Mouse (Mus musculus) embryo, embryonic 11 days (tissue): ENCODE measurements around the gene Tmco1.

Experiments used
- DNase-seq: peaks from one replicate; pipeline ENCODE4 v3.0.0-alpha.2; 2015

Tmco1 gene

DNA sequence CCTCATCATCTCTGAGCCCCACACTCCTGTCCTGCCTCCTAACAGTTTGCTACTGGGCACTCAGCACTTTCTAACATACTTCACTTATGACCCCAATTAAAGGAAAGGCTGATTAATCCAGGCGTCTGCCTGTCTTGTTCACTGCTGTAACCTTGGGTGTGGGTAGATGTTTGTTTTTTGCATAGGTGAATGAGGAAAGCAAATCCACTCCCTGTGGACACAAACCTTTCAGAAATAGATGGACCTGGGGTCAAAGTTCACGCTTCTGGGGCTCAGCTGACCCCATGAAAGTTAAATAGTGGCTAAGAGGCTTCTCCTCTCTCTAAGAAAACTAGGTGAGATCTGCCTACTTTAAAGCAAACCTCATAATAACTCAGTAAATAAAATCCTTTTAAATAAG, 66.8 kb downstream of the Tmco1 start:
- no peak for DNase-seq

DNA sequence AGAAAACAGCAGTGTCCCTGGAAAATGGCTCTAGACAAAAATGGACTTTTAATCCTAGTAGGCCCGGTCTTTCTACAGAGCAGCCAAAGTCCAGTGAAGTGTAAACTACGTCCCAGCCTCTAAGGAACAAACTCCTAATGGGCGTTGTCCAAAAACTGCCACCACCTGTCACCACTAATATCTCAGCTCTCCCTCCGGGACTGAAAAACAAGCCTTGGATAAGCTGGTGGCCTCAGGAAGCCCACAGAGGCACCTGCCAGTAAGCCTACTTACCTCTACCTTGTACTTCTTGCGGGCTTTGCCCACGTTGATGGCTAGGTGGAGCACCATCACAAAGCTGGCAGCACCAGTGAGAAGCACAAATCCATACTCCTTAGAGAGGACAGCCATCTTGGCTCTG, 69.8 kb downstream of the Tmco1 start:
- no peak for DNase-seq

DNA sequence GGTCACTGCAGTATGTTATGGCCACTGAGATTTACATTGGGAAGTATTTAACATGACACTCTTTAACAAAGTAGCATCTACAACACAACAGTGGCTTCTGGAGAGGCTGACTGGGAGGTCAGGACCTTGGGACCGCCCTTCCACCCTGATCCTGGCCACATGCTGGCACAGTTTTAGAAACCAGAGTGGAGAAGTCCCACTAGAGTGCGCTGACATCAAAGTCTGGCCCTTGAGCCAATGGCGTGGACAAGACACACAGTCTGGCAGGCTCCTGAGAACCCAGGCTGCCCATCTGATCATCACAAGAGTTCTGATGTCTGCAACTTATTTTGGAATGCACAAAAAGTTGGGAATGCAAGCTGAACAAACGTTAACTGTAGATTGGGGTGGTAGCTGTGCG, 71.6 kb downstream of the Tmco1 start:
- DNase-seq = no peak

DNA sequence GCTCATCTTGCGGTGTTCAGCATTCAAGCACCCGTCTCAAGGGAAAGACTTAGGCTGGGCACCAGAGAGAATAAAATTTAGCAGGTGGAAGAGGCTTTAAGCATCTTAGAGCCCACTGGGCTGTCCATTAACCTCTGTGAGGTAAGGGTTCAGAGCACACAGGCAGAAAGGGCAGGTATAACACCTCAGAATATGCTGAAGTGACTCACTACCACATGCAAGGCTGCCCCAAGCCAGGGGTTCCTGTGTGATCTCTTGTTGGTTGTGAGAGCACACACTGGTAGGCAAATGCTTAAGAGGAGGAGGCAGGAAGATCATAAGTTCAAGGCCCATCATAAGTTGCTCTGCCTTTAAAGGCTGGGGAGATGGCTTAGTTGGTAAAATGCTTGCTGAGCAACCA, 72.0 kb downstream of the Tmco1 start:
- DNase-seq = no peak

DNA sequence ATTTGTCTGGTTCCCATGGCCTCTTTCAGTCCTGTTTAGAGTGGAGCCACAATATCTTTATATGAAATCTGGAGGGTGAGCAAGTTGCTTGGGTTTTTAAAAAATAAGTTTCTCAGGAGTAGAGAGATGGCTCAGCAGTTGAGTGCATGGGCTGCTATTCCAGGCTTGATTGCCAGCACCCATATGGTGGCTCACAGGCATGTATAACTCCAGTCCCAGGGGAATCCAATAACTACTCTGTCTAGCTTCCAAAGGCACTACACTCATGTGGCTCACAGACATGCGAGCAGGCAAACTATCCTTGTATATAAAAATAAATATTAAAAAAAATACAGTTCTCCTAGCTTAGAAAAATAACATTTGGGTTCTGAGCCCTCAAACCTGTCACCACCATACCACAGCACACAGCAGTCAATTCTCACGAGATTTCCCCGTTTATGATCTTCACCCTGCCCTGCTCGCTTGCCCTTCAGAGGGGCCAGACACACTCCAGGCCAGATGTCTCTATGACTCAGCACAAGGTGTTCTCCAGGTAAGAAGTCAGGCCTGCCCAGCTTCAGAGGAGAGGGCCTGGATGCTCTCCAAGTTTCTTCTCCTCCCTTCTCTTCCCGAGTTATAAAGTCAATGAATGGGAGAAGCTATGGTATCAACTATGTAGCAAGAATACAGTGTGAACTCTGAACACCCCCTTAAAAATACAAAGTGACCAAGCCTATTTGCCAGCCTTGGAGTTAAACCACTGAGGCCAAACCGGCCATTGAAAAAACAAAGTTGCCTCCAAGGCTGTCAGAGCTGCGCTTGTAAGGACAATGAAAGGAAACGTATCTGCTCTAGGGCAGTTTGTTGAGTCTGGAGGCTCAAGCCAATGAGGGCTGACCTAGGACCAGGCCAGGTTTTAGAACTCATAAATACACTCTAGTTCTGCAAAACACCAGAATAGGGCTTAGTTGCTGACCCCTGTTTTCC, 73.2 kb downstream of the Tmco1 start:
- DNase-seq = no peak

DNA sequence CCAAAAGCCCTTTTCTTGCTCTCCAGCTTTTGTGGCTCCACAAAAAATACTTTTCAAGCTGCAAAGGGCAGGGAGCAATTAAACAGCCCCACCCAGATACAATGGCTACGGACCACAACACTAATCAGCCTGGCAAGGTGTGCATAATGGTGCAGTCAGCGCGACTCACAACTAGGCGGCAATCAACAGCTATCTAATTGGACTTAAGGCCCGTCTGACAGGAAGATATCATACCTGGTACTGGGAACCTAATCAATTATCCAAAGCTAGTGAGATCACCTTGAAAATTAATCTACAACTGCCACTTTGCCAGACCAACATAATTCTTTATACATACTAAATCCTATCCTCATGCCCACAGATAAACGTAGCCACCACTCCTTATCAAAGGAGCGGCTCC, 74.1 kb downstream of the Tmco1 start:
- DNase-seq = no peak

DNA sequence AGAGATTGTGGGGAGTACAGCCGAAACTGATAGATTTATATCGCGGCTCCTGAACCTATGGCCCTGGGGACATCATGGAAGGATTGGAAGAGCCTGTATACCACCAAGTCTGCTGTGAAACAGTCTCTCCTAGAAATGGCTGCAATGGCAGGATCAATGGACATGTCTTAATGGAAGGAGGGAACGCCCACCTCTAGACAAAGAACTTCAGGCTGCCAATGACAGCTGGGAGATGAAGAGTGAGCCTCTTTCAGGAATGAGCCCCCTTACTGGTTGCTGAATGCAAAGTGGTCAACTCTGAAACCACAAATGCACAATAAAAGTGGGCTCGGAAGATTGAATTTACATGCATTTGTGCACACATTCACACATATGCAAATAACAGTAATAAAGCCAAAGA, 74.6 kb downstream of the Tmco1 start:
- DNase-seq = no peak

DNA sequence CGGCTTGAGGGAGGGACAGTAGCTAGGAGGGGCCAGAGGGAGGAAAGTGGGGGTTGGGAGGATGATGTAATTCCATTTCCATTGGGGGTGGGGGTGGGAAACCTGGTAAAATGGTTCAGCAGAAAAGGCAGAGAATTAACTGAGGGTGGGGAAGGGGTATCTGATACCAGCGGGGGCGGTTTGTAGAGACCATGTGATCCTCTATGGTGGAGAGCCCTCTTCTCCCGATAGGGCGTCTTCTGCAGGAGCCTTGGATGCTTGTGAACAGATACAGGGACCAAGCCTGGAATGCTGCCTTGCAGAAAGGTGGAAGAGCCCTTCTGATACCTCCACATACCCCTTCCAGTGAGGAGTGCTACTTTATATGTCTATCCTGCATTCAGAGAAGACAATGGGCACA, 75.0 kb downstream of the Tmco1 start:
- DNase-seq = no peak
